Mouse (Mus musculus) large intestine, adult 2 months (tissue): ENCODE measurements around the gene Rem1. TPM values are rescaled to one million over a fixed set of nuclear protein-coding genes. Genes with fewer than 3 reads are reported as not detected.
"Not testable (repeated sequence)": the region's sequence is repeated elsewhere in the genome, so short reads cannot be mapped to it uniquely, and the experiment has no call there.

Experiments
- DNase-seq: peaks from one replicate; pipeline ENCODE4 v3.0.0-alpha.2; 2012; ENCODE audit warnings: low read depth, low spot score
- WGBS: fragments of 180-500 bp; shearing (Covaris S2); methylation state at CpG from one replicate; pipeline ENCODE4 v1.1.7; 2018; 5-methylcytosine and 5-hydroxymethylcytosine counted together
- polyA plus RNA-seq: library from polyadenylated mRNA; depleted of rRNA; stranded (reverse); fragments of >200 nt; gene quantifications from 2 replicates; pipeline ENCODE4 v1.2.3, GENCODE M21; 2012

The Rem1 gene
- polyA plus RNA-seq, 1 experiment, result 3.7 TPM

DNA sequence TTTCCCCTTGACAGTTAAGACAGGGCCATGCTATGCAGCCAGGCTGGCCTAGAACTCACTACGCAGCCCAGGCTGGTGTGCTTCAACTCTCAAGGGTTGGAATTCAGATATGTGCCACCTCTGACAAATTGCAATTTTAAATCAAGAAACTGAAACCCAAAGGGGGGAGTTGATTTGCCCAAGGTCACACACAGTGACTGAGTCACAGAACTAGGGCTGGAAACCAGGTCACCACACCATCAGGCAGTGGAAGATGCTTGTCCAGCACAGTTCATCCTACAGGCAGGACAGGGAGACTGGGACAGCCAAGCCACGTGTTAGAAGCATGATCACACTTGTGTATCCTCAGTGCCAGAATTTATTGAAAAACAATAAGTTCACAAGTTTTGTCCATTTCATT is 2.2 kb upstream of the Rem1 start:
- WGBS, result 89% methylated on average over 2 of the region's 2 CpGs
- no peak for DNase-seq

DNA sequence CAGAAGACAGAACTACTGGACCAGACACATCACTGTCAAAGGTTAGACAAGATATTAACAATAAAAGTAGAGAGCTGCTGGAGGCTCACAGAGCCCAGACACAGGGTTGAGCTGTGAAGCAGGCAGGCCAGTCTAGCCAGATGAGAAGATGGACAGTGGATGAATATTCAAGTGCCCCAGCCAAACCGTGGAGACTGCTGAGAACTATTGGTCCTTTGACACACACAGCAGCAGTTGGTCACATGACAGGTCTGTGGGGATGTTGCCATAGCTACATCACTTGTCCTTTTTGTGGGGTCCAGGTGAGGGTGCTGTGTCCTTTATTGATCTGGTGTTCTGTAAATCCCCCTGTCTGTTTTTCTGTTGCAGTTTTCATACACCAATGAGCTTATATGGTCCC is 1.5 kb upstream of the Rem1 start:
- WGBS, result 21% methylated on average over 1 of the region's 1 CpGs

DNA sequence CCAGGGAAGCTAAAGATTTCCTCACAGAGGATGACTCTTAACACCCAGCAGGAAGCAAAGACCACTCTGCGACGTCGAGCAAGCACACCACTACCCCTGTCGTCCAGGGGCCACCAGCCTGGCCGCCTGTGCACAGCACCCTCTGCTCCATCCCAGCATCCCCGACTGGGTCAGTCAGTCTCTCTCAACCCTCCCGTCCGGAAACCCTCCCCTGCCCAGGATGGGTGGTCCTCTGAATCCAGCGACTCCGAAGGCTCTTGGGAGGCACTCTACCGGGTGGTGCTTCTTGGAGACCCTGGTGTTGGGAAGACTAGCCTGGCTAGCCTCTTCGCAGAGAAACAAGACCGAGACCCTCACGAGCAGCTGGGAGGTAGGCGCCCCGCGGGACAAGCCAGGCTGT is 1.3 kb downstream of the Rem1 start:
- DNase-seq, result no peak
- WGBS, result 47% methylated on average over 17 of the region's 17 CpGs

More for the DNA sequence above, 1.5 kb upstream of the Rem1 start:
- no peak for DNase-seq

DNA sequence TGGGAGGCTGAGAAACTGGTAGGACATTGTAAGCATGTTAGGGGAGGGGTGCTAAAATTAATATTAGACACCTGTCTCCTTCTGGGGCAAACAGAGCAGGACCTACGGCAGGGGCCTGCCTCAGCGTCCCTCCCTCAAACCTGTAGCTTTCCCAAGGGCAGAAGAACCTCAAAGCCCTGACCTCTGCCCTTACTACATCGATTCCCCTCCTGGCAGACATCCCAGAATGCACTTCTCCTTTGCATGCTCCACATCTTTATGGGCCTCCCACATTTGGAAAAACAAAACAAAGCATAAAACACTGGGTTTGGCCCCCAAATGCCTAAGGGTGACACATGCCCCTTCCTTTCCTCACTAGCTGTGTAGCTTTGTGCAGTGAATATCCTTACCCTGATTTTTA is 2.5 kb downstream of the Rem1 start:
- WGBS, result 34% methylated on average over 3 of the region's 3 CpGs
- no peak for DNase-seq

DNA sequence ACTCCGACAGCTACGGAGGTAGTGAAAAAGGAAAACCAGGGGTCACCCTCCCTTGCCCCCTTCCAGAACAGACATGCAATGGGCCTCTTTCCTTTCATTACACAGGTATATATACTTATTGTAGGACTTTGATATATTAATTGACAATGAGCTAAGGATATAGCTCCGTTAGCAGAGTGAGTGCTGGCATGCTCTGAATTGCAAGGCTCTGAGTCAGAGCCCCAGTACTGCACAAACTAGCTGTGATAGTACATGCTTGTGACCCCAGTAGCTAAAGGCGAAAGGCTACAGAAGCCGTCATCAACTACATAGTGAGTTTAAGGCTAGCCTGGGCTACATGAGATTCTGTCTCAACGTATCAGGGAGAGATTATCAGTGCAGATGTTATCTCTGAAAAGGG is 3.2 kb downstream of the Rem1 start:
- WGBS, result 73% methylated on average over 6 of the region's 6 CpGs
- DNase-seq, result no peak

DNA sequence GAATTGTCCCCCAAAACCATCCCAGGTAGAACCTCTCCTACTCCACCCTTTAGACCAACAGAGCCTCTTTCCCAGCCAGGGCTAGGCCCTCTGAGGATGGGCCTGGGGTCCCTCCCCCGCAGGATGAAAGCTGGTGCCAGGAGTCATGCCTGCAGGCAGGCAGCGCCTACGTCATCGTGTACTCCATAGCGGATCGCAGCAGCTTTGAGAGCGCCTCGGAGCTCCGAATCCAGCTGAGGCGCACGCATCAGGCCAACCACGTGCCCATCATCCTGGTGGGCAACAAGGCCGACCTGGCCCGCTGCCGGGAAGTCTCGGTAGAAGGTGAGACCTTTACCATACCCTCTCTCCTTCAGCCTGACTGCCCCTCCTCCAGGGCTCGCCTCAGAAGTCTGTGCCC is 6.6 kb downstream of the Rem1 start:
- no peak for DNase-seq
- WGBS, result 59% methylated on average over 17 of the region's 17 CpGs

DNA sequence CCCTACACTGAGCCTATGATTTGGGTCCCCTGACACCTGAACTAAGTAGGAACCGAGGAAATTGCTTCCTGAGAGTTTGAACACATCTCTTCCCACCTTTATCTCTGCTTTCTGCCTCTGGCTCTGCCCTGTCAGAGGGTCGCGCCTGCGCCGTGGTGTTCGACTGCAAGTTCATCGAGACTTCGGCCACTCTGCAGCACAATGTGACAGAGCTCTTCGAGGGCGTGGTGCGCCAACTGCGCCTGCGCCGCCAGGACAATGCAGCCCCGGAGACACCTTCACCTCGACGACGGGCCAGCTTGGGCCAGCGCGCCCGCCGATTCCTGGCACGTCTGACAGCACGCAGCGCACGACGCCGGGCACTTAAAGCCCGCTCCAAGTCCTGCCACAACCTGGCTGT is 7.6 kb downstream of the Rem1 start:
- 68% methylated on average over 29 of the region's 29 CpGs for WGBS

DNA sequence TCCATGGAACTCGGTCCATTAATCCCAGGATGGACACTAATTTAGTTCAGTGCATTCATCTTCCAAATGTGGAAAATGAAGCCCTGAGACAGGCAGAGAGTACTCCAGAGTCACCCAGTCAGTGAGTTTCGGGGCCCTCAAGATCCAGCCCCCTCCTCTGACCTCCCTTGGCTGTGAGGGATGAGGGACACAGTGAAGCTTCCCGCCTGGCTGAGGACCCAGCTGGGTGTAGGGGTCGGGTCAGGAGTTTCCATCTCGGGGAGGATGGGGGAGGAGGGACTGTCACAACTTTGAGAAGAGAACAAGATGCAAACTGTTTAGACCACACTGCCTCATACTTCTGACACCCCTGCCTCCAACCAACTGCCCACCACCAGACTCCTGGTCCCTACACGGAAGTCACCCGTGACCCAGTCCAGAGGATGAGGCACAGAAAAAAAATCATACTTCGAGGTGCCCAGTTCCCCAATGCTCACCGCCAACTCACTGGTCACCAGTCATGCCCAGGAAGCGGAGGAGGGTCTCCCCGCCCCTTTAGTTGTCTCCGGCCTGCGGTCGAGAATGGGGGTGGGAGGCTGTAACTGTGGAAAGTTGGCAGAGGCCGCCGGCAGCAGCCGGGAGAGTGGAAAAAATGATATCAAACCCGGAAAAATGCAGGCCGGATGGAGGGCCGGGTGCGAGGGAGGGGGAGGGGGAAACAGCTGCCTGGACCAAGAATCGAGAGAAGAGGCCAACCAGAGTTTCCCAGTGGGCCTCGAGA is 9.7 kb downstream of the Rem1 start:
- WGBS, result 61% methylated on average over 23 of the region's 23 CpGs
- DNase-seq, result no peak

More for the DNA sequence above, 7.6 kb downstream of the Rem1 start:
- DNase-seq, result no peak

DNA sequence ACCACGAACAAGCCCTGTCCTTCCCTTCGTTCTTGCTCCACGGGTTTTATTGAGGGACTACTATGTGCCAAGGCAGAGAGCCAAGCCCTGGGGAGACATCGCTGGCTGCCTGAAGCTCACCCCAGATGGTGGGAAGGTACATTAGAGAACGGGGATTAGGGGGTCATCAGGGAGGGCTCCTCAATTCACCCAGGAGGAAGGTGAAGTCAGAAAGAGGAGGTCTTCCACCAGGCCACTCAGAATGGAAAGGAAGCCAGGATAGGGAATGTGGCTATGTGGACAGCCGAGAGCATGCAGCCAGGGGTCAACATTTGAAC is 10.2 kb downstream of the Rem1 start:
- WGBS, result 60% methylated on average over 6 of the region's 6 CpGs

DNA sequence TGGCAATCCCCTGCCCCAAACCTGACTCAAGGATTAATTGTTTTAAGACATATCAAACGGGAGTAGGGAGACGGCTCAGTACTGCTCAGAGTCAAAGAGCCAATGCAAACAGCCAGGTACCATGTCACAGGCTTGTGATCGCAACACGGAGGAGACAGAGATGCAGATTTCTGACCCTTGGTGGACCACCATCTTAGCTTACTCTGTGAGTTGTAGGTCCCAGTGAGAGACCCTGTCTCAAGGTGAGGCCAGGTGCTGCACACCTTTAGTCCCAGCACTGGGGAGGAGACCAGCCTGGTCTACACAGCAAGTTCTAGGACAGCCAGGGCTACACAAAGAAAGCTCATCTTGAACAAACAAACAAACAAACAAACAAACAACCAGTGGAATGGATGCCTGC is 10.6 kb downstream of the Rem1 start:
- DNase-seq, result no peak
- WGBS, result 73% methylated on average over 4 of the region's 4 CpGs

More for the DNA sequence above, 10.2 kb downstream of the Rem1 start:
- DNase-seq, result no peak

DNA sequence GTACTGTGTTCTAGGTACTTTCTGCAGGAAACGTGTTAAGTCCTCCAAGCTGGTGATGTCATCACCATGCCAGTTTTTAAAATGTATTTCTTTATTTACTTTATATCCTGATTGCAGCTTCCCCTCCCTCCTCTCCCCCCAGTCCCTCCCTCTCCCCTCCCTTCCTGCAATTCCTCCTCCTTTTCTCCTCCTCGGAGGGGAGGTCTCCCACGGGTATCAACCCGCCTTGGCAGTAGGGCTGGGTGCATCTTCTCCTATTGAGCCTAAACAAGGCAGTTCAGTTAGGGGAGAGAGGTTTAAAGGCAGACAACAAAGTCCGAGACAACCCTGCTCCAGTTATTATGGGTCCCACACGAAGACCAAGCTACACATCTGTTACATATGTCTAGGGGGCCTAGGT is 12.1 kb downstream of the Rem1 start:
- 33% methylated on average over 6 of the region's 6 CpGs for WGBS
- DNase-seq, result no peak

DNA sequence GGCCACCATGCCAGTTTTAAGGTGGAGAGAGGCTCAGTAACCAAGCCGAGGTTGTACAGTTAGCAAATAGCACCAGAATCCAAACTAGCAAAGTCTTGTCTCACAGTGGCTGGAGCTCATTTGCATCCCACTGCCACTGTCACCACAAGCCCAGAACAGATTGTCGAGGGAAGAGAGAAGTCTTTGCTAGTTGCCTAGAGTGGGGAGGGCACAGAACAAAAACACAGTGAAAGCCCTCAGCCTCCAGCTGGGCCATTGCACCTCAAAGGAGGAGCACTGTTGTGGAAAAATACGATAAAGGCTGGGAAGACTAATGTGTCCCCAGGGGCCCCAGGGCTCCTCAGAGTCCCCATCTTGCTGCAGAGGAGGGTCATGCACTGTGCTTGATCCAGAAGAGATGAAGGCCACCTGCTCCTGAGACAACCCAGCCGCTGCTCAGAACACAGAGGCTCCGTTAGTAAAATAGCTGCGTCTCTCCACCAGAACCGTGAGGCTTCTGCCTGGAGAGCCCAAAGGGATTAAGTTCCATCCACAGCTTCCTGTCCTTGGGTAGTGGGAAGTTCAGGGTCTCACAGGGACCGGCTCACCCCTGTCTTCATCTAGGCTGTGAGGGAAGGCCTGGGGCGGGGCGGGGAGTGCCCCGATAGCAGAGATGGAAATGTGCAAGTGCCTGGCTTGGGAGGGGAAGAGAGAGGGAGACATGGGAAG is 12.8 kb downstream of the Rem1 start:
- DNase-seq, result no peak
- WGBS, result 41% methylated on average over 11 of the region's 11 CpGs

DNA sequence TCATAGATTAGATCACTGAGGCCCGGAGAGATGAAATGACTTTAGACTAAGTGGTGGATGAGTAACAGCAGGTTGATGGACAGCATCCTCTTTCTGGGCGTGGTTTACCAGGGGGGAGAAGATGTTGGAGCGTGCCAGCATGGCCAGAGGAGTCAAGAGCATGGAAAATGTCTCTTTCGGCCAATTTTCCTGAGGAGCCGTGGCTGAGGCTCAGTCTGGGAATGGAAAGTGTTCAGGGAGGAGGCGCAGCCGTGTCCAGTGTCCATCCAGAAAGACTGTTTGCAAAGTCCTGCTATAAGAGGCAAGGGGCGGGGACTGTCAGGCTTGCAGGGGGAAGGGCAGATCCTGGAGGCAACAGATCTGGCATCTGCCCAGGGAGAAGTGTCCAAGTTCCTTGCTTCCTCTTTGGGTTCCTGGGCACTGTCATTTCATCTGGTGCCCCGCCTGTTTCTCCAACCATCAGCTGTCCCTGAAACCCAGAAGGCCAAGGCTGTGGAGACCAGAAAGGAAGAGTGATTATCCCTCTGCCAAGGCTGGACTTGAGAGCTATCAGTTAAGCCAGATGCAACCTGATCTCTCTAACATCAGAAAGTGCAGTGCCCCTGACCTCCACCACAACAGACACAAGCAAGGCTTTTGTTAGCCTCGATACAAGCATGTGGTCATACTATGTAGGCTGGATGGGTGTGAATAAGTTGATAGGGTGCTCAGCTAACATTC is 26.3 kb downstream of the Rem1 start:
- 24% methylated on average over 10 of the region's 10 CpGs for WGBS
- DNase-seq, result no peak

DNA sequence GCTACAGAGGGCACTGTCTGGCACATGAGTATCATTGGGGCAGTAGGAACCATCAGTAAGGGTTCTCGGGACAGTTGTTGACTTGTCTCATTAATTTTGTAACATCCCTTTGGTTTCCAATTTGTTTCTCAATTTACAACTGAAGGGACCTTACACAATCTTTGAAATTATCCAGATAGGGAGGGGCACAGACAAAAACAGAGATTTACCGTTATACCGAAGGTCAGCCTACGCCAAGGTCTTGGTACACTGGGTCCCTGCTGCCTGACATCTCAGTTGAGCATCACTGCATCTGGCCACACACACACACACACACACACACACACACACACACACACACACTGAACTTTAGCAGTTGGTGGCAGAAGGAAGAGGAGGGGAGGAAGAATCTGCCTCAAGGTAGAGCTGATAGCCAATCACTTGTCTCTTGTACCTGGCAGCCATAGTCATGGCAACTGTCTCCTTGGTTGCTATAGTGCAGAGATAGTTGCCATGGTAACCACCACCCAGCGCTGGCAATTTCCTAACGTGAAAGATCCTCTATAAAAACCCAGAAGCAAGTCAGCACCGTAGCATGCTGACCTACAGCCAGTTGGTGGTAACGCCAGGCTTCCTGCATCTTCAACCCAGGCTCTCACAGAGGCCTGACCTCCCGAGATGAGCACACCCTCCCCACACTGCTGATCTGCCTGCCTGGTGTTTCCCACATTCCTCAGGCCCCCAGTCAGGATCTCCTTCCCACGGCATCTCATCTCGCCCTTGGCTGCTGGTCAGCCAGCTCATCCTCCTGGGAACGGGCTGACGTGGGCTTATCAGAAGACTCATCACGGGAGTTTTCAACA is 27.3 kb downstream of the Rem1 start:
- 40% methylated on average over 14 of the region's 14 CpGs for WGBS
- DNase-seq, result no peak

DNA sequence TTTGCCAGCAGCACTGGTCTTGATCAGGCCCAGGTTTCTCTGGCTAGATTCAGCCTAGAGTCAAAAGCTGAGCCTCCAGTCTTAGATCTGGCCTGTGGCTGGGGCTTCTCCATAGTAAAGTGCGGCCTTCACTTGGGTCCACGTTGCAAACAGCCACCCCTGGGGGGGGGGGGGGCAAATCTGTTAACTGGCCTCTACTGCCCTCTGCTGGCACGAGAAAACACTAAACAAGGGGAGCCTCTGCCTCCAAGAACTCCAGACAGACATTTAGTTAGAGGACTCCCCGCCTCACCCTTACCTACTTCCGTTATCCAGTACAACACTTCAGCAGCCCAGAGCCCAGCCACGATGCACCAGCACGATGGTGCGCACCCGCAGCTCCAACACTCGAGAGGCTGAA is 30.6 kb downstream of the Rem1 start:
- no peak for DNase-seq
- WGBS, result 55% methylated on average over 10 of the region's 10 CpGs

DNA sequence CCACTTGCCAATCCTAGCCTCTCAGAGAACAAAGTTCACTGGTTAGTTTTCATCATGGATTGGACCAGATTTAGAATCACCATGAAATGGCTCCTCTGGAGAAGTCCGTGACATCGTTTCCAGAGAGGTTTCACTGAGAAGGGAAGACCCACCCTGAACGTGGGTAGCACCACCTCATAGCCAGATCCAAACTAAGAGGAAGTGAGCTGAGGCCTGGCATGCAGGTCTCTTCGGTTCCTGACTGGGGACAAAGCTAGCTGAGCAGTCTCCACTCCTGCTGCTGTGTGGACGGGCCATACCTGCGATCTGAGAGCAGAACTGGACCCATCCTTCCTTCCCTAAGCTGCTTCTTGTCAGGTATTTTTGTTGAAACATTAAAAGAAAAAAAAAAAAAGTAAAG is 34.4 kb downstream of the Rem1 start:
- WGBS, result 75% methylated on average over 6 of the region's 6 CpGs
- DNase-seq, result no peak

DNA sequence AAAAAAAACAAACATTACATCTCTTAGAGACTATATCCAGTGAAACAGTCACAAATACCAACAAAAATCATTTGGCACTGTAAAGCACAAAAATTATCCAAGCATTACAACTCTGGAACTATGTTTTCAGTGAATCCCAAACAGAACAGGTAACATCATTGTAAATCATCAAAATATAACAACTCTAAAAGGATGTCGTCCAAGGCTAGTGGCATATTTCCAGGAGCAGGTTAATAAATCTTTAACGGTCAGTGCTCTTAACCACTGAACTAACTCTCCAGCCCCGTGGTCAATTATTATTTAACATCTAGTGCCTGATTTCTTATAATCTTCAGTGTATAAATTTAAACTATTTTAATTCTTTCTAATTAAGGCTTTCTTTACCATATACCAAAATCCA is 39.4 kb downstream of the Rem1 start:
- WGBS, result 40% methylated on average over 3 of the region's 3 CpGs
- DNase-seq, result not testable (repeated sequence)

DNA sequence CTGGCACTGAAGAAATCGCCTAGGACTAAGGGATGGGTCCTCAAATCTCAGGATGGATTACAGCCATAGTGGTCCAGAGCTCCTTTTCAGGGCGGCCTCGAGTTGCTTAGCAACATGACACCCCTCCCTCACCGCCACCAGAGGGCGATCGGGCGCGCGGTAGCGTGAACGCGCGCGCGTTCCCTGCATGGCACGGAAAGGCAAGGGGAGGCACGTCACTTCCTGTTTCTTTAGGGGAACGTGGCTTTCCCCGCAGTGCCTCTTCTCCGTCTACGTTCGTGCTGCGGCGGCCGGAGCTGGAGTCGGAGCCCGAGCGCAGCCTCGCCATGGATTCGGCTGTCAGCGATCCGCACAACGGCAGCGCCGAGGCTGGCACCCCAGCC is 42.5 kb downstream of the Rem1 start, which contains the start of gene H13:
H13 (plus strand) TSS at position 206 of the 383 bp plus-strand sequence.
- DNase-seq, result peak; percentile 83
- whole genome bisulfite sequencing, result under 1% methylated on average over 35 of the region's 35 CpGs

DNA sequence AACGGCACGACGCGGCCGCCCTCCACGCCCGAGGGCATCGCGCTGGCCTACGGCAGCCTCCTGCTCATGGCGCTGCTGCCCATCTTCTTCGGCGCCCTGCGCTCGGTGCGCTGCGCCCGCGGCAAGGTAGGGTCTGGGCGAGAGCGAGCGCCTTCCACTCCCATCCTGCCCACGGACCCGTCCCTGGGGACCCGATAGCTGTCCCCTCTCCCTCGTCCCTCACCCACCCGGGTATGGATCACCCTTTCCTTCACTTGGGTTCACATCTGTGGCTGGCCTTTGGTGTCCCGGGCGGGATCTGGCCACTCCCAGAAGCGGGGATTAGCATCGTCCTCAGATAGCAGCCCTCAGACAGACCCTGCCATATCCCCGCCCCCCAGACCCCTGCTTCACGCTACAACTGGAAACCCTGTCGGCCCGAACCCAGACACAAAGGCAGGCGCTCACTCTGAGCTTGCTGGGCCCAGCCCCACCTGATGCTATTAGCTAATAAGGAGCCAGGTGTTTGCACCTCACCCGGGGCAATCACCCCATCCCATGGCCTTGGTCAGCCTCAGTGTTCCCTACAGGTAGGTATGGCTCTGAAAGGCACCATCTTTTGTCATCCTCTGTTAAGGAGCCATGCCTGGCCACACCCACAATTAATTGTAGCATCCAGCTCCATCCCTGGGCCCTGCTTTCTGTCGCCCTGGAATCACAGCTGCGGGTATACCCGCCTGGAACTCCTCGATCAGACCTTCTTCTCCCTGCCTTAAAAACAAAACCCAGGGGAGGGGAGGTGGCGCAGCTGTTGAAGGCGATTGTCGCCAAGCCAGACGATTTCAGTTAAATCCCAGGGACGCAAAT is 43.1 kb downstream of the Rem1 start:
- WGBS, result 2% methylated on average over 46 of the region's 46 CpGs

More for the DNA sequence above, 43.1 kb downstream of the Rem1 start:
- no peak for DNase-seq
